Mouse (Mus musculus): ENCODE results near the gene Emx2. TPM values are rescaled to one million over a fixed set of nuclear protein-coding genes. Genes with fewer than 3 reads are reported as not detected.
A peak's percentile ranks its signal among the peaks of the same experiment; 100 is the strongest.

Emx2 gene
- polyA plus RNA-seq (2016; fragmentation: Nextera tagmentation; extraction: Ambion mirVana), result 1.2 and 2.3 TPM in 2 replicates

DNA sequence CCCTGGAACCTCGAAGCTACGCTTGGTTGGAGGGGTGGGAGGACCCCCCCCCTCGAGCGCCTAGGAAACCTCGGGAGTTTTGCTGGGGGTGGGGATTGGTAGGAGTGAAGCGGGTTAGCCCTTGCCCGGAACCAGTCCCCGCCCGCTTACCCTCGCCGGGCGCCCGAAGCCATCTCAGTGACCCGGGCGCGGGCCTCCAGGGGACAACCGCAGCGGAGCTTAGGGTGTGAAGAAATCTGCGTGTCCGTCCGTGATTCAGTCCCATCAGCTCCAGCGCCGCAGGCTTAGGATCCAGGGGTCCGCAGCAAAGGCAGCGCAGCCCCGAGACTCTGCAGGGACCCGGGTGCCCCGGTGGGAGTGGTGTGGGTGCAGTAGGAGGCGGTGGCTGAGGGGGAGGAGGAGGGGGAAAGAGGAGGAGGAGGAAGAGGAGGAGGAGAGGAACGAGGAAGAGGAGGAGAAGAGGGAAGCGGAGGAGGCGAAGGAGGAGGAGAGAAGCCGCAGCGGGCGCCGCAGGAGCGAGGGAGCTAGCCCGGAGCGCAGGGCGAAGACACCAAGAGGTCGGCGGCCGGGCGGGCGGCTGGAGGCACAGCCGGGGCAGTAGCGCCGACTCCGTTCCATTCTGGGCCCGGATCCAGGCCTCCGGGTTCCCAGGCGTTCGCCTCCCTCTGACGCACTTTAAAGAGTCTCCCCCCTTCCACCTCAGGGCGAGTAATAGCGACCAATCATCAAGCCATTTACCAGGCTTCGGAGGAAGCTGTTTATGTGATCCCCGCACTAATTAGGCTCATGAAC, at the start of gene Emx2:
TSS of gene Emx2 (plus strand) at position 422 of the 792 bp plus-strand sequence.
- DNase-seq (ENCODE audit: low spot score), result peak; percentile 83
- Histone ChIP-seq H3K27ac (peak within 1 kb of the TSS; percentile 78), H3K27me3 (ENCODE audit: insufficient read depth, poor library complexity, severe bottlenecking) (peaks cover 100% of the 10 kb centered on the region), H3K9me3 (no peaks in the 10 kb centered on the region), H3K4me1 (replicated peaks) (peaks cover 27% of the 10 kb centered on the region), H3K36me3 (no peaks in the 10 kb centered on the region), H3K4me3 (peak within 1 kb of the TSS; percentile 53)
- WGBS, result under 1% methylated on average over 58 of the region's 58 CpGs

- H3K27me3 ChIP-seq (ENCODE audit: insufficient read depth, poor library complexity, severe bottlenecking), result peaks cover 22% of the 10 kb centered on the region
- WGBS, result 59% methylated on average over 5 of the region's 5 CpGs
- DNase-seq (ENCODE audit: low spot score), result no peak
- no peaks in the 10 kb centered on the region for H3K36me3 ChIP-seq
- H3K4me1 ChIP-seq (replicated peaks), result peaks cover 5% of the 10 kb centered on the region; the same call in 1 of the 2 replicates
- H3K4me3 ChIP-seq, result no peak overlapping the region
- H3K9me3 ChIP-seq, result no peaks in the 10 kb centered on the region
- no peak overlapping the region for H3K27ac ChIP-seq
Measured at GRCm38 (mm10) chr19:59414128-59414527, 44.0 kb upstream of the Emx2 start.

DNA sequence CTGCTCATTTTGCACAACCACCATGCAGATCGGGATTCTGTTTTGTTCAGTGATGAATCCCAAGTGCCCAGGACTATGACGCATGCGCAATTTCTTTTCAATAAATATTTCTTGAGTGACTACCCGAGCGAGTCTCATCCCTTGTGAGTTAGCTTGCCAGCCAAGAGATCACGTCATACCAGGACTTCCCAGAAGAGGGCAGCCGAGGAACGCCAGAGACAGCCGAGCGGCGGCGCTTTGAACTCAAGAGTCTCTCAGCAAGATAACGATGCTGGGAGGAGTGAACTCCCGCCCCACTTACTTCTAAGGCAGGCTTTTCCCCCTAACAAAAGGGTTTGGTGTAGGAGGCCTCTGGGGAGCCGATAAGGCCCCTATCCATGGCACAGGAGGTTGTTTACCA, 40.1 kb upstream of the Emx2 start:
- no peaks in the 10 kb centered on the region for H3K9me3 ChIP-seq
- H3K27ac ChIP-seq, result no peak overlapping the region
- H3K27me3 ChIP-seq (ENCODE audit: insufficient read depth, poor library complexity, severe bottlenecking), result peaks cover 51% of the 10 kb centered on the region
- WGBS, result 5% methylated on average over 15 of the region's 15 CpGs
- H3K36me3 ChIP-seq, result no peaks in the 10 kb centered on the region
- peak; percentile 93 for DNase-seq (ENCODE audit: low spot score)
- no peak overlapping the region for H3K4me3 ChIP-seq
- peaks cover 15% of the 10 kb centered on the region for H3K4me1 ChIP-seq (replicated peaks)

DNA sequence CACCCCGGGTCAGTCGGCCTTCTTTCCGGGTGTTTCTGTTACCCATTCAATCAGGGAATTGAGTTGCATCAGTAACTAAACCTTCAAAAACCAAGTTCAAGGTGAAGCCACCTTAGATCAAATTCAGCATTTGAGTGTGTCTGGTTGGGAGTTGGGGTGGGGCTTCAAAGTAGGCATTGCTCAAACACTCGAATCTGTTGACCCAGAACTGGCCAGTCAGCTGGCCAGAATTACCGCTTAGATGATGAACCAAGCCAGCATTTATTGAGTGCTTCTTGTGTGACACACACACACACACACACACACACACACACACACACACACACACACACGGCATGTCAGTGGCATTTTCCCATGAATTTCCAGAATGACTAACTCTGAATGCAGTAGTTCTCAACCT, 39.5 kb upstream of the Emx2 start:
- Histone ChIP-seq H3K27ac (no peak overlapping the region), H3K9me3 (no peaks in the 10 kb centered on the region), H3K4me3 (no peak overlapping the region), H3K27me3 (ENCODE audit: insufficient read depth, poor library complexity, severe bottlenecking) (peaks cover 53% of the 10 kb centered on the region), H3K36me3 (no peaks in the 10 kb centered on the region), H3K4me1 (replicated peaks) (peaks cover 21% of the 10 kb centered on the region)
- WGBS, result 79% methylated on average over 6 of the region's 6 CpGs
- no peak for DNase-seq (ENCODE audit: low spot score)

DNA sequence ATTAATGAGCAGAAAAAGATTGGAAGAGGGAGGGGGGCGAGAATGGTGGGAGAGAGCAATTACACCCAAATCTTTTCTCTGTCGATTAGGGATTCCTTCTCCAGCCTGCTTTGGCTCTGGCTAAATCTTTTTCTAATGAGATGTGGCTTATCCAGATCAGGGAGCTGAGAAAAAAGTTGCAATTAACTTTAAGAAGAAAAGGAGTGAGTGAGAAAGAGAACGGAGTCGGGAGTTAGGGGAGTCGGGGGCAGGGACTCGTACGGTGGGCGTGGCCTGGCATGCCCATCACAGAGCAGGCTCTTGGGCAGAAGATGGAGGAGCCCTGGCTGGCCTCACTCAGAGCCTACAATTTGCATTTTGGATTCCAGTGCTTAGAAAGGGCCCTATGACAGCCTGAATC, 35.8 kb upstream of the Emx2 start:
- WGBS, result 10% methylated on average over 8 of the region's 8 CpGs
- H3K4me3 ChIP-seq, result peak overlapping the region; percentile 43
- H3K27ac ChIP-seq, result 0 out of 2 replicates have a peak overlapping the region, but pooled peaks have one; percentile 8
- H3K36me3 ChIP-seq, result no peaks in the 10 kb centered on the region
- DNase-seq (ENCODE audit: low spot score), result peak; percentile 27
- no peaks in the 10 kb centered on the region for H3K9me3 ChIP-seq
- peaks cover 23% of the 10 kb centered on the region for H3K4me1 ChIP-seq (replicated peaks)
- peaks cover 46% of the 10 kb centered on the region for H3K27me3 ChIP-seq (ENCODE audit: insufficient read depth, poor library complexity, severe bottlenecking)

DNA sequence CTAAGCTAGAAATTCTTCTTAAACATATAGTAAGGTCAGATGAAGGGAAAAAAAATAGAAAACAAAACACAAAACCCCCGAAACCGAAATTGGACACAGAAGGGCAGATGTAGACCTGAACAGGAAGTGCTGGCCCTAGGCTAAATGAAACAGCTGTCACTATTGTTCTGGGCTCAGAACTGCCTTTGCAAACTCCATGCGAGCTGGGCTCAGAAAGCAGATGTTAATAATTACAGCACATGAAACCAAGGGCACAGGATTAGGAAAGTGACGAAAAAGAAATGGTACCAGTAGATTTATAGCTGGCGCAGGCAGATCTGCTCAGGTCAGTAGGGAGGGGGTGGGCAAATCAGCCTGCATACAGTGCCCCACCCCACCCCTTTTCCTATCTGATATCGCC, 34.5 kb upstream of the Emx2 start:
- Histone ChIP-seq H3K4me1 (replicated peaks) (peaks cover 18% of the 10 kb centered on the region), H3K27ac (no peak overlapping the region)

GRCm38 (mm10) chr19:59424975-59425374, 33.2 kb upstream of the Emx2 start:
- WGBS, result 81% methylated on average over 7 of the region's 7 CpGs
- no peak overlapping the region for H3K27ac ChIP-seq
- no peaks in the 10 kb centered on the region for H3K36me3 ChIP-seq
- no peak overlapping the region for H3K4me3 ChIP-seq
- peaks cover 5% of the 10 kb centered on the region; the same call in 1 of the 2 replicates for H3K9me3 ChIP-seq
- H3K4me1 ChIP-seq (replicated peaks), result peaks cover 18% of the 10 kb centered on the region
- peaks cover 23% of the 10 kb centered on the region for H3K27me3 ChIP-seq (ENCODE audit: insufficient read depth, poor library complexity, severe bottlenecking)
- DNase-seq (ENCODE audit: low spot score), result no peak

More for the DNA sequence above, 34.5 kb upstream of the Emx2 start:
- Histone ChIP-seq H3K36me3 (no peaks in the 10 kb centered on the region), H3K9me3 (peaks cover 5% of the 10 kb centered on the region; the same call in 1 of the 2 replicates), H3K27me3 (ENCODE audit: insufficient read depth, poor library complexity, severe bottlenecking) (peaks cover 36% of the 10 kb centered on the region), H3K4me3 (no peak overlapping the region)
- WGBS, result 56% methylated on average over 6 of the region's 6 CpGs
- DNase-seq (ENCODE audit: low spot score), result peak; percentile 30

DNA sequence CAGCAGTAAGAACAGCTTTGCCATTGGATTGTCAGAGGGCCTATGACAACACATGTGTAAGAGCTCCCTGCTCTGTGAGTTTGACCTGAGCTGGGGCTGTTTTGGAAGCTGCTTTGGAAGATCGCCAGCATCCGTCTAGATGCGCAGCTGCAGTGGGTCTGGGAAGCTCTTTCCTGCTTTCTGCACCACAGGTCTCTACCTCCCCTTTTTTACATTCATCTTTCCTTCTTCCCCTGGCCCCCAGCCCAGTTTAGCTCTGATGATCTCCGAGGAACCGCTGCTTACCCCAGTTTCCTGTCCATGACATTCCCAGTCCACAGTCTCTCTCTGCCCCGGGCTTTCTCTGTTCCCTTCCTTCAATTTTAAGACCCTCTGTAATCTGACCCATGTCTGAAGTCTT, 25.9 kb upstream of the Emx2 start:
- no peaks in the 10 kb centered on the region for H3K36me3 ChIP-seq
- H3K27me3 ChIP-seq (ENCODE audit: insufficient read depth, poor library complexity, severe bottlenecking), result peaks cover 10% of the 10 kb centered on the region
- H3K4me3 ChIP-seq, result no peak overlapping the region
- 67% methylated on average over 6 of the region's 6 CpGs for WGBS
- peaks cover 5% of the 10 kb centered on the region; the same call in 1 of the 2 replicates for H3K9me3 ChIP-seq
- 0 out of 2 replicates have a peak, but pooled peaks cover 4% of the 10 kb centered on the region for H3K4me1 ChIP-seq (replicated peaks)
- DNase-seq (ENCODE audit: low spot score), result no peak
- H3K27ac ChIP-seq, result no peak overlapping the region

DNA sequence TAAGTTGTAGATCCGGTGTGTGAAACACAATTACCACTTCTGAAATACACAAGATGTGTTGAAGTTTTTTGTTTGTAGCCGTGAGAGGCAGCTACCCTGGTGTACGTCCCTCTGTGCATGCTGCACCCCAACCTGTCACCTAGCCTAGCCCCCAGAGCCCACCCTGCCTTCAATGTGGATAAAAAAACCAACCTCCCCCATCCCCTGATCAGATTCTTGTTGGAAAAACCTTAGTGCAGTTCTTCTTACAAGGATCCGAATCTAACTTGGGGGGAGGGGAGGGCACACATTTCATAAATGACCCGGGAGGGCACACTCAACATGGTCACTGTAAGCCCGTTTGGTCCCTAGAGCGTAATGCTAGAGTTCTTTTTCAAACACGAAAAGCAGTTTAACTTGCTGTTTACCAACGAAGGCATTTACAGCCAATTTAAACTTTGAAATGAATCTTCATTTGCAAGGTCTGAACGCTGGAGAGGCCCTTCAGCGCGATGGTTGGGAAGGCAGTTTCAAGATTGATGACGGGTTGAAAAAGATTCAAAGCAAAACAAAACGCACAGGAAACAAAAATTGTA, 7.5 kb upstream of the Emx2 start:
- Histone ChIP-seq H3K4me3 (0 out of 2 replicates have a peak overlapping the region, but pooled peaks have one; percentile 34), H3K27me3 (ENCODE audit: insufficient read depth, poor library complexity, severe bottlenecking) (peaks cover 99% of the 10 kb centered on the region), H3K36me3 (no peaks in the 10 kb centered on the region), H3K27ac (no peak overlapping the region), H3K9me3 (no peaks in the 10 kb centered on the region), H3K4me1 (replicated peaks) (peaks cover 7% of the 10 kb centered on the region)
- WGBS, result 6% methylated on average over 14 of the region's 14 CpGs
- no peak for DNase-seq (ENCODE audit: low spot score)

GRCm38 (mm10) chr19:59451441-59451951, 6.7 kb upstream of the Emx2 start:
- Histone ChIP-seq H3K27me3 (ENCODE audit: insufficient read depth, poor library complexity, severe bottlenecking) (peaks cover 100% of the 10 kb centered on the region), H3K27ac (no peak overlapping the region), H3K36me3 (no peaks in the 10 kb centered on the region), H3K4me1 (replicated peaks) (peaks cover 7% of the 10 kb centered on the region), H3K4me3 (peak overlapping the region; percentile 34), H3K9me3 (no peaks in the 10 kb centered on the region)
- DNase-seq (ENCODE audit: low spot score), result peak; percentile 68
- under 1% methylated on average over 31 of the region's 31 CpGs for WGBS

GRCm38 (mm10) chr19:59452321-59452720, 5.9 kb upstream of the Emx2 start:
- peaks cover 100% of the 10 kb centered on the region for H3K27me3 ChIP-seq (ENCODE audit: insufficient read depth, poor library complexity, severe bottlenecking)
- 3% methylated on average over 4 of the region's 4 CpGs for WGBS
- H3K27ac ChIP-seq, result no peak overlapping the region
- peak; percentile 18 for DNase-seq (ENCODE audit: low spot score)
- no peaks in the 10 kb centered on the region for H3K36me3 ChIP-seq
- no peak overlapping the region for H3K4me3 ChIP-seq
- no peaks in the 10 kb centered on the region for H3K9me3 ChIP-seq
- H3K4me1 ChIP-seq (replicated peaks), result peaks cover 7% of the 10 kb centered on the region

DNA sequence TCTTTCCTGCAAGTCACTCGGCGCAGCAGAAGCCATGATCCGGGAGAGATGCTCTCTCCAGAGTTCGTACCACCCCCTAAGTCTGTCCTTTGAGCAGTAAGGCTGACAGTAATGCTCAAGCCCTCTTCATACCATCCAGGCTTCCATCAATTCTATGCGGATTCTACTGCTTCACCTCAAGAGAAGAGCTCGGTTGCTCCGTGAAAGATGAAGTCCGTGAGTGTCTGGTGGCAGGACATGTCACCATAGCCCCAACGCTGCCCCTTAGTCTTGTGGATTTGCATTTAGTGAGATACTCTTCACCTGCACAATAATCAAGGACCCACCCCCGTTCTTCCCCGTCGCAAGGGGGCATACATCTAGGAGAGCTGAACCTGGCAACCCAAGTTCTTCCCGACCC, 4.6 kb upstream of the Emx2 start:
- Histone ChIP-seq H3K4me1 (replicated peaks) (peaks cover 19% of the 10 kb centered on the region), H3K9me3 (no peaks in the 10 kb centered on the region), H3K4me3 (no peak overlapping the region), H3K27ac (no peak overlapping the region), H3K27me3 (ENCODE audit: insufficient read depth, poor library complexity, severe bottlenecking) (peaks cover 100% of the 10 kb centered on the region), H3K36me3 (no peaks in the 10 kb centered on the region)
- WGBS, result 6% methylated on average over 13 of the region's 13 CpGs
- no peak for DNase-seq (ENCODE audit: low spot score)

DNA sequence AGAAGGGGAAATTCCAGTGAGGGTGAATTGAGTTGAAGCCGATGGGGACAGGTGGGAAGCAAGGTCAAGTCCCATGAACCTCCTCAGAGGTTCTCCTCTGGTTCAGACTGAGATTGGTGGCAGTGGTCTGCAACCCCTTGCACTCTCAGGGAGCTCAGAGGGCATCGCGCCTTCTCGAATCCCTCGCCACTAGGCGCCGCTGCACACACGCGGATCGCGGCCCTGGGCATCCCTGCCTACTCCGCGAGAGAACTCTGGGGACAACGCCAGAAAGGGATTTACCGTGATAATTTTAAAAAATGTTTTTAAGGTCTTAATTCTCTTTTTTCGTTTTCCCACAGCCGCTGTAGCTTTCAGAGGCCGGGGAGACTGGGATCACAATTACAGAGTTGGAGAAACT, 4.0 kb upstream of the Emx2 start:
- Histone ChIP-seq H3K4me1 (replicated peaks) (peaks cover 25% of the 10 kb centered on the region), H3K27me3 (ENCODE audit: insufficient read depth, poor library complexity, severe bottlenecking) (peaks cover 100% of the 10 kb centered on the region), H3K4me3 (no peak overlapping the region), H3K36me3 (no peaks in the 10 kb centered on the region), H3K9me3 (no peaks in the 10 kb centered on the region), H3K27ac (no peak overlapping the region)
- peak; percentile 86 for DNase-seq (ENCODE audit: low spot score)
- under 1% methylated on average over 18 of the region's 18 CpGs for WGBS
